Mouse (Mus musculus) kidney, adult 2 months (tissue): ENCODE data around the gene Lsmem1.

ENCODE experiments used
- CTCF ChIP-seq: fragments of 200-500 bp; conservative IDR thresholded peaks from 2 replicates; pipeline ENCODE4 v1.5.1; 2011; ENCODE audit warnings: low read depth, mild to moderate bottlenecking, control low read depth, low read length, moderate library complexity, mixed read lengths; ENCODE audit not compliant: insufficient read depth, insufficient read length
- POLR2A ChIP-seq: fragments of 200-500 bp; IDR thresholded peaks from one replicate; pipeline ENCODE4 v1.6.1; 2011; ENCODE audit warnings: low read depth, low read length, control low read depth

- TF ChIP-seq CTCF (no peak), POLR2A (no peak)
These were observed 29.6 kb downstream of the Lsmem1 start for GRCm38 (mm10) chr12:40169675-40170074.
